ENCODE assay signal across 8 mouse cellular contexts in genomic region chr16:92301989-92302388, GRCm38 (mm10). TPM values are rescaled to one million over a fixed set of nuclear protein-coding genes. Genes with fewer than 3 reads are reported as not detected.
DNase-seq lines count a peak whose midpoint lies in the region; TF ChIP-seq lines count a peak whose summit lies in the region.

No protein-coding gene starts in this region.

- no peaks in the 10 kb centered on the region for H3K9me3 ChIP-seq in heart, embryonic 10.5 days

- TF ChIP-seq POLR2A in liver, adult 2 months (IDR thresholded peaks at IDR 0.05; ENCODE audit: extremely low read depth, insufficient read depth, low read length): no peak

- peak overlapping the region; percentile 81 for H3K9ac ChIP-seq in liver, adult 2 months (ENCODE audit: low read depth, low read length)

- H3K36me3 ChIP-seq in heart, embryonic 10.5 days: peaks cover 19% of the 10 kb centered on the region
- H3K36me3 ChIP-seq in liver, adult 2 months (ENCODE audit: control insufficient read depth, insufficient read depth, low read length): peaks cover 3% of the 10 kb centered on the region; the same call in 1 of the 2 replicates

- H3K79me2 ChIP-seq in liver, adult 2 months (ENCODE audit: control insufficient read depth, insufficient read depth, low read length): no peaks in the 10 kb centered on the region; the same call in 1 of the 2 replicates

- H3K4me3 ChIP-seq in heart, embryonic 10.5 days: peak overlapping the region; percentile 78
- H3K4me3 ChIP-seq in liver, adult 2 months (ENCODE audit: insufficient read depth, low read depth, low read length): peak overlapping the region; percentile 71

- peak; percentile 24 to 36 for DNase-seq in kidney, postnatal 4 days
- DNase-seq in kidney, postnatal 14 days: no peak
- peak; percentile 66 for DNase-seq in brain, adult 2 months (ENCODE audit: low read depth, low spot score)
- no peak for DNase-seq in heart, embryonic 10.5 days (ENCODE audit: low spot score)
- DNase-seq in liver, adult 2 months (ENCODE audit: extremely low read depth, low read depth, low spot score): no peak
- peak; percentile 63 for DNase-seq in skeletal muscle tissue, adult 2 months (ENCODE audit: low read depth, low spot score)
- DNase-seq in adrenal gland, postnatal 25 days: no peak
- DNase-seq in urinary bladder, postnatal 14 days (ENCODE audit: low spot score): no peak

- no peaks in the 10 kb centered on the region for H3K27me3 ChIP-seq in heart, embryonic 10.5 days (ENCODE audit: insufficient read depth, poor library complexity, severe bottlenecking)
- no peaks in the 10 kb centered on the region for H3K27me3 ChIP-seq in liver, adult 2 months (ENCODE audit: control insufficient read depth, insufficient read depth, low read length)

- peak overlapping the region; percentile 92; the same call in 1 of the 2 replicates for H3K27ac ChIP-seq in heart, embryonic 10.5 days
- H3K27ac ChIP-seq in liver, adult 2 months (replicated peaks; ENCODE audit: insufficient read depth, low read depth, low read length): no peak overlapping the region

- peaks cover 20% of the 10 kb centered on the region for H3K4me1 ChIP-seq in heart, embryonic 10.5 days
- peaks cover 9% of the 10 kb centered on the region for H3K4me1 ChIP-seq in liver, adult 2 months (ENCODE audit: control insufficient read depth, insufficient read depth, low read length)

- WGBS in heart, embryonic 10.5 days: 36% methylated on average over 5 of the region's 5 CpGs
- WGBS in liver, adult 2 months: 51% methylated on average over 5 of the region's 5 CpGs

- TF ChIP-seq CTCF in liver, adult 2 months (IDR thresholded peaks at IDR 0.05; ENCODE audit: low read depth, low read length): no peak

RNA-seq across cellular contexts. Expression of gene Smim11, which starts 0.9 kb away (rescaled TPM):
- 114 and 117 TPM in 2 replicates for polyA plus RNA-seq in heart, embryonic 10.5 days (2016; fragmentation: Nextera tagmentation; extraction: Ambion mirVana)
- total RNA-seq in liver, adult 2 months (2014; rRNA removed): 17.4 and 22.3 TPM in 2 replicates
- polyA plus RNA-seq in liver, adult 2 months (2012; rRNA removed): 13.6 and 19.2 TPM in 2 replicates
- total RNA-seq in adrenal gland, postnatal 25 days (2021): 72.8 and 74.9 TPM in 2 replicates

RNA-seq across cellular contexts. Expression of gene Kcne2, which starts 9.8 kb away (rescaled TPM):
- 0.95 and 2.0 TPM in 2 replicates for polyA plus RNA-seq in heart, embryonic 10.5 days (2016; fragmentation: Nextera tagmentation; extraction: Ambion mirVana)
- total RNA-seq in liver, adult 2 months (2014; rRNA removed): not detected in 2 replicates
- polyA plus RNA-seq in liver, adult 2 months (2012; rRNA removed): not detected in 2 replicates
- not detected in 2 replicates for total RNA-seq in adrenal gland, postnatal 25 days (2021)

RNA-seq across cellular contexts. Expression of gene Fam243, which starts 19.3 kb away (rescaled TPM):
- 0.10 TPM in 1 of 2 replicates, not detected in the other for polyA plus RNA-seq in heart, embryonic 10.5 days (2016; fragmentation: Nextera tagmentation; extraction: Ambion mirVana)
- not detected in 2 replicates for total RNA-seq in liver, adult 2 months (2014; rRNA removed)
- not detected in 2 replicates for polyA plus RNA-seq in liver, adult 2 months (2012; rRNA removed)
- total RNA-seq in adrenal gland, postnatal 25 days (2021): not detected in 2 replicates

RNA-seq across cellular contexts. Expression of gene Kcne1, which starts 57.3 kb away (rescaled TPM):
- polyA plus RNA-seq in heart, embryonic 10.5 days (2016; fragmentation: Nextera tagmentation; extraction: Ambion mirVana): 21.3 and 54.9 TPM in 2 replicates
- total RNA-seq in liver, adult 2 months (2014; rRNA removed): not detected in 2 replicates
- not detected in 2 replicates for polyA plus RNA-seq in liver, adult 2 months (2012; rRNA removed)
- not detected in 2 replicates for total RNA-seq in adrenal gland, postnatal 25 days (2021)

Comparison
In these comparisons a context has a peak if more than half of its experiments do, and no peak if none do; other contexts are left out.
1. DNase-seq: peak in kidney, postnatal 4 days (2 of 2), brain, adult 2 months (single experiment) and skeletal muscle tissue, adult 2 months (single experiment); none in kidney, postnatal 14 days (single experiment), heart, embryonic 10.5 days (single experiment), liver, adult 2 months (single experiment), adrenal gland, postnatal 25 days (single experiment) and urinary bladder, postnatal 14 days (single experiment).